Mouse (Mus musculus) inflammation-experienced regulatory T-cells, adult 6 months (primary cell): ENCODE data around the gene 2900026A02Rik. TPM values are rescaled to one million over a fixed set of nuclear protein-coding genes. Genes with fewer than 3 reads are reported as not detected.

Experiments used
- polyA plus RNA-seq, 3 experiments: library from polyadenylated mRNA; unstranded; fragments of 100-300 nt; shearing (Covaris generic); gene quantifications; one replicate each; pipeline ENCODE4 v1.2.1; 2017

The 2900026A02Rik gene
- polyA plus RNA-seq, 3 experiments from 2014 or later: 1.4 to 3.2 (median 1.4) TPM

Other genes starting within 250 kb of the 2900026A02Rik start
- under 1 TPM; 0.36 to 0.59 (median 0.50) TPM for gene Grk3, start 205.4 kb downstream of the 2900026A02Rik start, polyA plus RNA-seq
- not detected for gene Crybb2, start 151.1 kb downstream of the 2900026A02Rik start, polyA plus RNA-seq
- gene Crybb3, start 139.7 kb downstream of the 2900026A02Rik start, polyA plus RNA-seq: 1 to 10 TPM in 1 of 3 experiments, not detected in 2; 1.3 TPM
- not detected for gene Tmem211, start 5.7 kb upstream of the 2900026A02Rik start, polyA plus RNA-seq
- not detected for gene Sgsm1, start 89.5 kb upstream of the 2900026A02Rik start, polyA plus RNA-seq
- gene Aym1, start 136.1 kb upstream of the 2900026A02Rik start, polyA plus RNA-seq: not detected